Mouse (Mus musculus) liver, adult 2 months (tissue): Measurements from ENCODE around the gene Rprml. TPM values are rescaled to one million over a fixed set of nuclear protein-coding genes. Genes with fewer than 3 reads are reported as not detected.

Experiments
- DNase-seq: peaks from one replicate; pipeline ENCODE4 v3.0.0-alpha.2; 2011; ENCODE audit warnings: low read depth, low spot score; ENCODE audit errors: extremely low read depth
- H3K27ac ChIP-seq: fragments of 200-500 bp; replicated peaks from 2 replicates; pipeline ENCODE4 v1.5.1; 2012; ENCODE audit warnings: low read depth, mild to moderate bottlenecking, control low read depth, inconsistent platforms, low read length; ENCODE audit not compliant: insufficient read depth
- H3K27me3 ChIP-seq: fragments of 200-500 bp; 2 replicates; pipeline ENCODE4 v1.6.1; 2012; ENCODE audit warnings: mild to moderate bottlenecking, moderate library complexity, low read length, inconsistent platforms; ENCODE audit not compliant: control insufficient read depth, insufficient read depth
- H3K36me3 ChIP-seq: fragments of 200-500 bp; 2 replicates; pipeline ENCODE4 v1.6.1; 2012; ENCODE audit warnings: low read length, inconsistent platforms; ENCODE audit not compliant: control insufficient read depth, insufficient read depth
- H3K4me1 ChIP-seq: fragments of 200-500 bp; 2 replicates; pipeline ENCODE4 v1.6.1; 2011; ENCODE audit warnings: low read length; ENCODE audit not compliant: control insufficient read depth, insufficient read depth
- H3K4me3 ChIP-seq: fragments of 200-500 bp; 2 replicates; pipeline ENCODE4 v1.5.1; 2011; ENCODE audit warnings: low read depth, mild to moderate bottlenecking, control low read depth, low read length, moderate library complexity; ENCODE audit not compliant: insufficient read depth
- H3K79me2 ChIP-seq: fragments of 200-500 bp; 2 replicates; pipeline ENCODE4 v1.6.1; 2012; ENCODE audit warnings: inconsistent platforms, mild to moderate bottlenecking, low read length, moderate library complexity; ENCODE audit not compliant: control insufficient read depth, insufficient read depth
- H3K9ac ChIP-seq: fragments of 200-500 bp; 2 replicates; pipeline ENCODE4 v1.6.1; 2012; ENCODE audit warnings: low read depth, mild to moderate bottlenecking, control low read depth, inconsistent platforms, low read length
- CTCF ChIP-seq: fragments of 200-500 bp; IDR thresholded peaks from 2 replicates; pipeline ENCODE4 v1.5.1; 2011; ENCODE audit warnings: low read depth, low read length, control low read depth
- POLR2A ChIP-seq: fragments of 200-500 bp; IDR thresholded peaks from 2 replicates; pipeline ENCODE4 v1.6.1; 2011; ENCODE audit warnings: low read length, control low read depth; ENCODE audit not compliant: insufficient read depth; ENCODE audit errors: extremely low read depth
- WGBS: fragments of 180-500 bp; shearing (Covaris S2); methylation state at CpG from one replicate; pipeline ENCODE4 v1.1.7; 2018; 5-methylcytosine and 5-hydroxymethylcytosine counted together
- polyA plus RNA-seq: library from polyadenylated mRNA; depleted of rRNA; stranded (reverse); fragments of >200 nt; gene quantifications from 2 replicates; pipeline ENCODE4 v1.2.3, GENCODE M21; 2012; rRNA removed
- total RNA-seq: library from RNA; depleted of rRNA; stranded (reverse); fragments of >200 nt; gene quantifications from 2 replicates; pipeline ENCODE4 v1.2.3, GENCODE M21; 2014; rRNA removed

Gene Rprml
- total and polyA plus RNA-seq, 2 experiments = not detected

DNA sequence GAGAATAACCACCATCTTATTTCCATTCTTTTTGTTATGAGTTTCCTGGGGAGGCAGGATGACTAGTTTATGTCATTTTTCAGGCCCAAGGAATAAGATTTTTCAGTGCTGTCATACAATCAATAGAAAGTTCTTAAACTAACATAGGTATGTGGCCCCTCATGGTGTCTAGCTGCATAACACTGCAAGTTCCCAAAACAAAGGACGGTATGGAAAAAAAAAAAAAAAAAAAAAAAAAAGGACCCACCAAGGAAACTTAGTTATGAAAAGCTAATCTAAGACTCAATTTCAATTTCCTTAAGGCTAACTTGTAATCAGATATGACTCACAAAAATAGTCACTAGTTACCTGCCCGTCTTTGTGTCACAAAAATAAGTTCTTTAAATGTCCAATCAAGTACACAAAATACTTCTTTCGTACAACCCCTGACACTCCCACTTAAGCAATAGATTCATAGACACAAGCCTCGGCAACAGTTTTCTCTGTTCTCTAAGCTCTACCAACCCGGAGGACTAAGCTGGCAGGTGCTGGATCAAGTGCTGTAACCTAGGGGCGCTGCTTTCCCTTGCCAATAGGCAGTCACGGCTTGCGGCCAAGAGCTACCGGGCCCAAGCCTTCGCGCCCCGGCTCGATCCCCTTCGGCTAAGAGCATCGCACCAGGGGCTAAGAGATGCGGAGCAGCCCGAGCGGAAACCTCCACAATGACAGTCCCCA is 47.6 kb downstream of the Rprml start:
- peak overlapping the region; percentile 84 for H3K4me3 ChIP-seq
- H3K36me3 ChIP-seq = peaks cover 2% of the 10 kb centered on the region; the same call in 1 of the 2 replicates
- no peaks in the 10 kb centered on the region for H3K27me3 ChIP-seq
- H3K9ac ChIP-seq = peak overlapping the region; percentile 86
- H3K4me1 ChIP-seq = peaks cover 7% of the 10 kb centered on the region; the same call in 1 of the 2 replicates
- peak overlapping the region; percentile 94 for H3K27ac ChIP-seq
- TF ChIP-seq CTCF = no peak
- TF ChIP-seq POLR2A = no peak
- under 1% methylated on average over 18 of the region's 18 CpGs for whole genome bisulfite sequencing
- peaks cover 13% of the 10 kb centered on the region; the same call in 1 of the 2 replicates for H3K79me2 ChIP-seq
- DNase-seq = peak; percentile 45

DNA sequence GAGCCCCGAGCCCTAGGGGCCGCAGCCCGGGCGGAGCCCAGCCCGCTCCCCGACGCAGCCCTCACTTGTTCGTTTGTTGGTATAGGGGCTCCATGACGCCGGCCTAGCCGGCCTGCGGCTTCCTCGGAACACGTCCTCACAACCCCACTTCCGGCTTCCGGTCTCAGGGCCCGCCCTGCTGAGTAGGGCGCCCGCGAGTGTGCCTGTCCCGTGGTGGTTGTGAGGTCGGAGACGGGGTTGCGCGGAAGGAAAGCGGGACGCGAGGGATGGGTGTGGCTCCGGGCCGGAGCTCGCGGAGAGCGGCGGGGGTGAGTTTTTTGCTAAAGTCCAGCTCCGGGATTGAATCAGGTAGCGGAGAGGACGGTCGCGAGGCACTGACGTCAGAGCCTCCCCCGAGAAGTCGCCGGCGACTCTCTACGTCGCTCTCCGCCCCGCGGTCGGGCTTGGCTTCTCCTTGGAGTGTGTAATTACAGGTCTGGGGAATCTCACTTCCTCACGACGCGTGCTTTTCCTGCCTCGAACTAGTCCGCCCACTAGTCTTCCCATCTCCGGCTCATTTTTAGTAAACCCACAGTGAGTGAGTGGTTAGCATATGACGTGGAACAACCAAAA is 48.3 kb downstream of the Rprml start, which contains the start of gene Gosr2:
Gosr2 (minus strand) TSS at position 334 of the 612 bp plus-strand sequence.
- WGBS = under 1% methylated on average over 57 of the region's 57 CpGs
- TF ChIP-seq POLR2A (no peak; the same call in 1 of the 2 replicates), CTCF (no peak)
- peaks cover 13% of the 10 kb centered on the region; the same call in 1 of the 2 replicates for H3K79me2 ChIP-seq
- peaks cover 2% of the 10 kb centered on the region; the same call in 1 of the 2 replicates for H3K36me3 ChIP-seq
- peaks cover 5% of the 10 kb centered on the region; the same call in 1 of the 2 replicates for H3K4me1 ChIP-seq
- H3K4me3 ChIP-seq = peak within 1 kb of the TSS; percentile 84
- no peaks in the 10 kb centered on the region for H3K27me3 ChIP-seq
- H3K27ac ChIP-seq = peak within 1 kb of the TSS; percentile 94
- DNase-seq = peak; percentile 80
- H3K9ac ChIP-seq = peak within 1 kb of the TSS; percentile 90

GRCm38 (mm10) chr11:103698226-103698625 is 48.9 kb downstream of the Rprml start:
- Histone ChIP-seq H3K4me1 (peaks cover 5% of the 10 kb centered on the region; the same call in 1 of the 2 replicates), H3K27ac (peak overlapping the region; percentile 94; the same call in 1 of the 2 replicates), H3K9ac (no peak overlapping the region), H3K4me3 (peak overlapping the region; percentile 84), H3K36me3 (peaks cover 2% of the 10 kb centered on the region; the same call in 1 of the 2 replicates), H3K27me3 (no peaks in the 10 kb centered on the region), H3K79me2 (peaks cover 13% of the 10 kb centered on the region; the same call in 1 of the 2 replicates)
- 79% methylated on average over 2 of the region's 2 CpGs for WGBS
- TF ChIP-seq CTCF (no peak), POLR2A (no peak)
- no peak for DNase-seq

Other genes starting within 250 kb of the Rprml start
- 3.5 and 6.0 TPM in 2 replicates for gene Plekhm1, start 236.9 kb upstream of the Rprml start, total RNA-seq
- 8.0 and 9.8 TPM in 2 replicates for gene Plekhm1, start 236.9 kb upstream of the Rprml start, polyA plus RNA-seq
- gene Lrrc37a, start 145.0 kb upstream of the Rprml start, total RNA-seq = not detected in 2 replicates
- gene Lrrc37a, start 145.0 kb upstream of the Rprml start, polyA plus RNA-seq = not detected in 2 replicates
- gene Gm884, start 28.4 kb upstream of the Rprml start, total RNA-seq = not detected in 2 replicates
- not detected in 2 replicates for gene Gm884, start 28.4 kb upstream of the Rprml start, polyA plus RNA-seq
- gene Lyzl6, start 10.7 kb upstream of the Rprml start, total RNA-seq = not detected in 2 replicates
- not detected in 2 replicates for gene Lyzl6, start 10.7 kb upstream of the Rprml start, polyA plus RNA-seq
- 52.8 and 55.0 TPM in 2 replicates for gene Gosr2, start 48.3 kb downstream of the Rprml start, total RNA-seq
- 70.2 and 77.8 TPM in 2 replicates for gene Gosr2, start 48.3 kb downstream of the Rprml start, polyA plus RNA-seq
- 0.34 and 0.65 TPM in 2 replicates for gene Wnt9b, start 100.3 kb downstream of the Rprml start, total RNA-seq
- 0.44 and 0.91 TPM in 2 replicates for gene Wnt9b, start 100.3 kb downstream of the Rprml start, polyA plus RNA-seq
- not detected in 2 replicates for gene Wnt3, start 124.6 kb downstream of the Rprml start, total RNA-seq
- gene Wnt3, start 124.6 kb downstream of the Rprml start, polyA plus RNA-seq = not detected in 2 replicates